Mouse (Mus musculus) CH12.LX (cell line): Measurements from ENCODE around the gene Slc20a1. TPM values are rescaled to one million over a fixed set of nuclear protein-coding genes. Genes with fewer than 3 reads are reported as not detected.

Source experiments
- DNase-seq: peaks from one replicate; pipeline ENCODE4 v3.0.0-alpha.2; 2013; ENCODE audit errors: extremely low read depth
- H3K27ac ChIP-seq: 2 replicates; pipeline ENCODE4 v1.5.1; 2012; ENCODE audit warnings: low read depth, mild to moderate bottlenecking, control low read depth, moderate library complexity; ENCODE audit not compliant: insufficient read depth
- H3K27me3 ChIP-seq: replicated peaks from 2 replicates; pipeline ENCODE3; 2012; ENCODE audit warnings: inconsistent platforms
- H3K36me3 ChIP-seq, 2 experiments: replicated peaks in 1 of 2; 2 replicates each; pipeline versions ENCODE3 to v1.6.1; 2012; ENCODE audit warnings: inconsistent platforms in 1 of 2, low read length in 1 of 2, mild to moderate bottlenecking in 1 of 2, mixed read lengths in 1 of 2, moderate library complexity in 1 of 2; ENCODE audit not compliant: control insufficient read depth in 1 of 2, insufficient read depth in 1 of 2
- H3K4me1 ChIP-seq, 2 experiments: 2 replicates each; pipeline ENCODE4 v1.6.1; 2012; ENCODE audit warnings: inconsistent platforms in 1 of 2, moderate library complexity in 1 of 2; ENCODE audit not compliant: insufficient read depth in 2 of 2, control insufficient read depth in 1 of 2
- H3K4me2 ChIP-seq: 2 replicates; pipeline ENCODE4 v1.6.1; 2012; ENCODE audit warnings: low read depth, mild to moderate bottlenecking, control low read depth; ENCODE audit not compliant: poor library complexity, insufficient read depth, severe bottlenecking
- H3K4me3 ChIP-seq, 3 experiments: fragments of 150-350 bp in 1 of 3; sonication (generic) in 1 of 3; replicated peaks in 1 of 3; 2 replicates each; pipeline versions ENCODE3 to v1.5.1; 2011 to 2012; ENCODE audit warnings: low read depth in 2 of 3, low read length in 2 of 3, mild to moderate bottlenecking in 2 of 3, moderate library complexity in 2 of 3, control low read depth in 1 of 3, improper control_type of control experiment in 1 of 3, inconsistent platforms in 1 of 3, mixed read lengths in 1 of 3; ENCODE audit not compliant: poor library complexity in 1 of 3
- H3K79me2 ChIP-seq: replicated peaks from 2 replicates; pipeline ENCODE4 v1.6.1; 2012; ENCODE audit warnings: mild to moderate bottlenecking, moderate library complexity; ENCODE audit not compliant: control insufficient read depth, poor library complexity, insufficient read depth, severe bottlenecking; ENCODE audit errors: extremely low read depth
- H3K9ac ChIP-seq: 2 replicates; pipeline ENCODE4 v1.6.1; 2012; ENCODE audit warnings: low read depth, mild to moderate bottlenecking, control low read depth, moderate library complexity; ENCODE audit not compliant: insufficient read depth
- H3K9me3 ChIP-seq: replicated peaks from 2 replicates; pipeline ENCODE3; 2012; ENCODE audit warnings: low read length, inconsistent platforms, mixed read lengths
- BHLHE40 ChIP-seq: IDR thresholded peaks from 2 replicates; pipeline ENCODE4 v1.6.1; 2011; ENCODE audit warnings: mild to moderate bottlenecking, low read depth, low read length, improper control_type of control experiment
- CHD1 ChIP-seq: IDR thresholded peaks from 2 replicates; pipeline ENCODE4 v1.6.1; 2012; ENCODE audit warnings: low read depth, low read length, improper control_type of control experiment, inconsistent platforms
- E2F4 ChIP-seq: IDR thresholded peaks from 2 replicates; pipeline ENCODE4 v1.6.1; 2011; ENCODE audit warnings: low read depth, low read length, improper control_type of control experiment; ENCODE audit not compliant: insufficient replicate concordance
- ETS1 ChIP-seq: conservative IDR thresholded peaks from 2 replicates; pipeline ENCODE4 v1.6.1; 2012; ENCODE audit warnings: low read depth, mild to moderate bottlenecking, inconsistent platforms, low read length, improper control_type of control experiment, moderate library complexity
- GABPA ChIP-seq: IDR thresholded peaks from 2 replicates; pipeline ENCODE4 v1.6.1; 2012; ENCODE audit warnings: low read depth, low read length, improper control_type of control experiment, inconsistent platforms; ENCODE audit not compliant: insufficient replicate concordance
- HCFC1 ChIP-seq: IDR thresholded peaks from 2 replicates; pipeline ENCODE4 v1.6.1; 2012; ENCODE audit warnings: low read depth, mild to moderate bottlenecking, inconsistent platforms, low read length, improper control_type of control experiment
- IRF4 ChIP-seq: IDR thresholded peaks from 2 replicates; pipeline ENCODE4 v1.6.1; 2014; ENCODE audit warnings: low read depth, mild to moderate bottlenecking, inconsistent platforms, low read length, improper control_type of control experiment
- JUN ChIP-seq: IDR thresholded peaks from 2 replicates; pipeline ENCODE4 v1.6.1; 2011; ENCODE audit warnings: low read depth, mild to moderate bottlenecking, low read length, improper control_type of control experiment, moderate library complexity; ENCODE audit not compliant: insufficient read depth
- JUND ChIP-seq: conservative IDR thresholded peaks from 2 replicates; pipeline ENCODE4 v1.6.1; 2011; ENCODE audit warnings: low read depth, low read length, improper control_type of control experiment
- MXI1 ChIP-seq: IDR thresholded peaks from 2 replicates; pipeline ENCODE4 v1.6.1; 2011; ENCODE audit warnings: mild to moderate bottlenecking, low read depth, low read length, improper control_type of control experiment
- PAX5 ChIP-seq: IDR thresholded peaks from 2 replicates; pipeline ENCODE4 v1.6.1; 2012; ENCODE audit warnings: low read length, inconsistent platforms, mixed read lengths
- RAD21 ChIP-seq: IDR thresholded peaks from 2 replicates; pipeline ENCODE4 v1.6.1; 2011; ENCODE audit warnings: low read depth, mild to moderate bottlenecking, low read length, improper control_type of control experiment, moderate library complexity
- RCOR1 ChIP-seq: conservative IDR thresholded peaks from 2 replicates; pipeline ENCODE4 v1.6.1; 2012; ENCODE audit warnings: low read depth, mild to moderate bottlenecking, inconsistent platforms, low read length, improper control_type of control experiment
- SIN3A ChIP-seq: IDR thresholded peaks from 2 replicates; pipeline ENCODE4 v1.6.1; 2012; ENCODE audit warnings: low read length, improper control_type of control experiment, inconsistent platforms
- ZNF384 ChIP-seq: IDR thresholded peaks from 2 replicates; pipeline ENCODE4 v1.6.1; 2012; ENCODE audit warnings: low read depth, low read length, improper control_type of control experiment, inconsistent platforms
- dilution Hi-C: fragments of 300-500 bp; cut with MboI; formaldehyde crosslinking; loops from 2 replicates; pipeline ENCODE4 v1.14.3; 2020; ENCODE audit warnings: low sequenced_read_pairs; ENCODE audit not compliant: extremely low pct_unique_long_range_greater_than_20kb, extremely low pct_ligation_motif_present
- in situ Hi-C: fragments of 300-500 bp; cut with MboI; formaldehyde crosslinking; loops from 3 replicates; pipeline ENCODE4 v1.14.3; 2019; ENCODE audit warnings: low sequenced_read_pairs, low pct_ligation_motif_present, low pct_unique_long_range_greater_than_20kb, mixed read lengths
- polyA plus RNA-seq: library from polyadenylated mRNA; unstranded; fragments of >175 nt; gene quantifications from 2 replicates; pipeline ENCODE4 v1.2.1, GENCODE M21; 2012; ENCODE audit warnings: low read depth; ENCODE audit not compliant: insufficient read length
- total RNA-seq, 2 experiments: library from RNA; depleted of rRNA; stranded (reverse); fragments of 300-350 nt in 1 of 2; fragments of >200 nt in 1 of 2; gene quantifications; 2 replicates each; pipeline ENCODE4 v1.2.3; 2012 to 2014

Gene Slc20a1
- total and polyA plus RNA-seq, 3 experiments = 43.1 to 78.2 (median 72.1) TPM

- no peak overlapping the region for H3K4me3 ChIP-seq
- H3K9me3 ChIP-seq = peaks cover 2% of the 10 kb centered on the region
- no peak overlapping the region for H3K4me2 ChIP-seq
- H3K36me3 ChIP-seq = no peaks in the 10 kb centered on the region
- H3K27ac ChIP-seq = no peak overlapping the region
- no peak for TF ChIP-seq RAD21
- no peak for TF ChIP-seq IRF4
- no peak for TF ChIP-seq SIN3A
- TF ChIP-seq RCOR1 = no peak
- no peak for TF ChIP-seq GABPA
- no peak for TF ChIP-seq JUND
- TF ChIP-seq E2F4 = no peak
- TF ChIP-seq MXI1 = no peak
- TF ChIP-seq CHD1 = no peak
- TF ChIP-seq HCFC1 = no peak
- TF ChIP-seq PAX5 = no peak
- TF ChIP-seq ETS1 = no peak
- TF ChIP-seq, all 38 proteins: peak for 0
- no peaks in the 10 kb centered on the region for H3K27me3 ChIP-seq
- H3K79me2 ChIP-seq = no peaks in the 10 kb centered on the region
- DNase-seq = no peak
- H3K4me1 ChIP-seq = peaks cover 0 to 2% of the 10 kb centered on the region in 2 experiments; a peak in 3 of 4 replicates
- dilution Hi-C loops = no loop called here
- H3K9ac ChIP-seq = no peak overlapping the region
- in situ Hi-C loops = no loop called here
Observed at GRCm38 (mm10) chr2:129244446-129245120, 46.0 kb downstream of the Slc20a1 start.

DNA sequence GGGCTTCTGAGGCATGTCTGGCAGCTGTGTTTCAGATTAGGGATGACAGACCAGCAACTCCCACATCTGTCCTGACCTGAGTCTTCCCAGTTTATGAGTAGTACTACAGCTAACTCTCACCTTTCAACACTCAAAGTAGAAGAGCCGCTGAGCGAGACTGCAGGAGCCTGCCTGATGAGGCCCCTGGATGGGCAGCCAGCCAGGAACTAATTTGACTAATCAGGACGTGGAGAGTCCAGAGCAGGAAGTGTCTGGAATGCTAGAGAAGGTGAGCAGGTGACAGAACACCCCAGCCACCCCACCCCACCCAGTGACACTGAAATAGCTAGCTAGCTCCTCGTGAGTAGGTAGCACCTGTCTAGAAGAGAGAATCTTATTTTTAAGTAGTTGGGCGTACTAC lies 47.1 kb downstream of the Slc20a1 start:
- H3K4me1 ChIP-seq = peaks cover 0 to 2% of the 10 kb centered on the region in 2 experiments; a peak in 3 of 4 replicates
- no peak overlapping the region for H3K9ac ChIP-seq
- H3K27me3 ChIP-seq = no peaks in the 10 kb centered on the region
- peaks cover 2% of the 10 kb centered on the region for H3K9me3 ChIP-seq
- H3K79me2 ChIP-seq = no peaks in the 10 kb centered on the region
- DNase-seq = no peak
- H3K27ac ChIP-seq = no peak overlapping the region
- in situ Hi-C loops = no loop called here
- TF ChIP-seq BHLHE40 (no peak), JUN (no peak), ZNF384 (no peak), GABPA (no peak)
- H3K4me2 ChIP-seq = no peak overlapping the region
- dilution Hi-C loops = no loop called here
- no peak overlapping the region for H3K4me3 ChIP-seq
- no peaks in the 10 kb centered on the region for H3K36me3 ChIP-seq
